Mouse (Mus musculus) lung, embryonic 16.5 days (tissue): Measurements from ENCODE around the gene Tagap1. TPM values are rescaled to one million over a fixed set of nuclear protein-coding genes. Genes with fewer than 3 reads are reported as not detected.

Experiments
- polyA plus RNA-seq: library from polyadenylated mRNA; unstranded; fragments of >200 nt; fragmentation: Nextera tagmentation; extraction: Ambion mirVana; gene quantifications from 2 replicates; pipeline ENCODE4 v1.2.1, GENCODE M21; 2015

Tagap1 gene
- polyA plus RNA-seq, 1 experiment from 2014 or later, result 51.3 TPM

Other genes starting within 250 kb of the Tagap1 start
- gene Ezr, start 178.4 kb downstream of the Tagap1 start, polyA plus RNA-seq, result 154 and 168 TPM in 2 replicates
- gene Rsph3b, start 12.5 kb downstream of the Tagap1 start, polyA plus RNA-seq, result 48.9 TPM in 2 replicates
- gene Rnaset2b, start 9.5 kb upstream of the Tagap1 start, polyA plus RNA-seq, result 287 and 340 TPM in 2 replicates
- 0.33 and 0.52 TPM in 2 replicates for gene Gm49721, start 17.7 kb upstream of the Tagap1 start, polyA plus RNA-seq
- not detected in 2 replicates for gene Gm1604a, start 64.4 kb upstream of the Tagap1 start, polyA plus RNA-seq
- 10.5 and 10.6 TPM in 2 replicates for gene Rps6ka2, start 209.0 kb upstream of the Tagap1 start, polyA plus RNA-seq